Mouse (Mus musculus) frontal cortex, adult (tissue): ENCODE measurements at regions not wholly inside any gene's neighbourhood (a gene's known extent, or its start where the extent isn't known, plus 50 kb on each side); places are given as distances from the start of the nearest gene placed in this dataset.

Source experiments
- ATAC-seq: cut with Nextera tagmentation; 2 replicates; pipeline ENCODE4 v1.9.2; 2017; ENCODE audit warnings: mild to moderate bottlenecking, moderate library complexity, mixed read lengths; ENCODE audit not compliant: low TSS enrichment

DNA sequence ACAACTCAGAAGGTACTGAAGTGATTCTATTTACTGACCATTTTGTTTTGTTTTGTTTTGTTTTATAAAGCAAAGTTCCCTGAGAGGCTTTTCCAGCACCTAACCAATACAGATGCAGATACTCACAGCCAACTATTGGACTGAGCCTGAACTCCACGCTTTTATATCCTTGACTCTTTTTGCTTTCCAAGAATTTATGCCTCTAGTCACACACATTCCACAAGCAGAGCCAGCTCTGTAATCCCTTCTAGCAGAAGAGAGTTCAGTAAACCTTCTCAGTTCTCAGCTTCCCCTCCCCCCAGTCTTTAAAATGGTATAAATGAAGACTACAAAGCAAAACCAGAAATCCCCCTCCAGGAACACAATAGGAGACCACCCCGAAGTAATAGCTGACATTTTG lies 269.0 kb upstream of the 1700003H04Rik start:
- no peak for ATAC-seq

DNA sequence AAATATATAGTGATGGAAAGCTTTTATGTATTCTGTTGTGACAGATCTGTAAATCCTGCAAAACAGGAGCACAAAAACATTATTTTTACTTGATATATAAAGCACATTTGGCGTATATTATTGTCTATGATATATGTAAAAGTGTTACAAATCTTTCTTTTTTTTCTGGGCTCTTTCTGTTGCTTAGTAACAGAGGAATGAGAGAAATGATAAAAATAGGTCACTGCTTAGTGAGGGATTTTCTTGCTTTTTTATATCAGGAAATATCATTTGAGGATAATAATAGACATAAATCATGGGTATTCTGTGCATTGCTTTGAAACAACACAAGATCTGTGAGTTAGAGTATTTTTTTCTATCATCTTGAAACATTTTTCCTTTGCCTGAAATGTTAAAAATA lies 239.7 kb upstream of the 1700003H04Rik start:
- ATAC-seq = peak; percentile 73

DNA sequence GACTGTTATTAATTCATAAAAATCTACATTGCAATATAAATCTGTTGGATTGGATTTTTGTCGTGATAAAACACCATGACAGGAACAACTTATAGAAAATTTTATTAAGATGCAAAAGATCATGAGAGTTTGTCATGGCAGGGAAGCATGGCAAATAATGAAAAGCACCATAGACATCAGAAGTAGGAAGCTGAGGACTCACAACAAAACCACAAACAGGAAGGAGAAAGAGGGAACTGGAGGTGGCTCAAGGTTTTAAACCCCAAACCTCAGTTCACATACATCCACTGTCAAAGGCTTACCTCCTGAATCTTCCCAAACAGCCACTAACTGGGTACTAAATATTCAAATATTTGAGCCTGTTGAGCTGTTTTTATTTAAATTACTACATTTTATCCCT lies 226.0 kb upstream of the 1700003H04Rik start:
- no peak for ATAC-seq

DNA sequence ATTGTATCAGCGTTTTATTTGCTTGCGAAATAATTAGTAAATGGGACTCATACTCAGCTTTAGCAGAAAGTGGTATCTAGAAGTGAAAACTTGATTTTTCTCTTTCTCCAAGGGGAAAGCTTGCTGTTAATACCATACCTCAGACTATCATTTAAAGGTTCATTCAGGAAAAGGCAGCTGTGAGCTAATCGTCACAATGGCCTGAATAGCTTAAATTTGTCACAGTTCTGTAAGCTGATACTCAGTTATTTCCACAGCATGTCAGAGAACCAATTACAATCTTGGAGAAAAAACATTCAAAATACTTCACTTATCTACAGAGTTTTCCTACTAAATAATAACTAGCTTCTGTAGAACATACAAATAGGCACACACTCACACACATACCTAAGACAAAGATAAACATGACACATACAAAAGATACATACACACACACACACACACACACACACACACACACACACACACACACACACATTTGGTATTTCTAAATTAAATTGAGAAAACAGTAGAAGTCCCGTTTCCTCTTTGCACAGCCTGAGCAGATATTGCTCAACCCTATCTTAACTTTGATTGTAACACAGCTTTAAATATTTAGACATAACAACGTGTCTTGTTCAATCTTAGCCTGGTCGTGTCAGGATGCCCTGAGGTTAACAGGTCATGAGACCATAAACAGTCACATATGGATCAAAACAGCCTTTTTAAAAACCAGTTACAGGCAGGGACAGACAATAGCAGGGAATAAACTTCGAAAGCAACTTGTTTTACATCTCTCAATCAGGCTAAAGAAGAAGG lies 208.5 kb upstream of the 1700003H04Rik start:
- no peak for ATAC-seq

DNA sequence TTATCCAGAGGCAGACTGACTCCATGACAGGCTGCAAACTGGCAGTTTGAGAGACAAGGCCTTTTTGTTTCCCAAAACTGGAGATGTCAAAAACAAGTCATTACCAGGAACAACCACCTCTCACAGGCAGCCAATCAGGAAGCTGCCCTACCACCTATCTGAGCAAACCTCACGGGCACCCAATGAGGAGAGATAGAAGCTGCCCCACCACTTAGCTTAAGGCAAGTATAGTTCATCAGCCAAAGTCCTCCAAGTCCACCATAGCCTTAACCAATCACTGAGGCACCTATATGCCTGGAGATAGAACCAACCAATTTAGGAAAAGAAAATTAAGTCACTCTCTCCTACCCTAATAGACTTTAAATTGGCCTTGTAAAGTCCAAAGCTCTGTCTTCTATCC lies 207.3 kb upstream of the 1700003H04Rik start:
- ATAC-seq = no peak

DNA sequence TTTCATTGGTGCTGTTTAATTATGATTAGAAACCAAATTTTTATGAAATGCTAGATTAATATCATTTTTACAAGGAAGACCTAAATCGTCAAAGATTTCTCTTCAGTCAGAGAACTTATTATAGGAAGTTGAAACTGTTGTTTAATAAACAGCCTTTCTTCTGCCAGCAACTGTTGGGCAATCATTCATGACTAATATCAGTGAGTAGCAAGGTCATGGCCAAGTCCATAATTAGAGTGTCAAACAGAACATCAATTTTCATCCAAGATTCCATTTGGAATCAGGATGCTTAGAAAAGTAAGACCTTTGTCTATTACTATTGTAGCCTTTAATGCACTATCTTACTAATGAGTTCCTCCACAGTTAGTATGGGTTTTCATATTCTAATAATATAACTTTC lies 189.4 kb upstream of the 1700003H04Rik start:
- no peak for ATAC-seq

DNA sequence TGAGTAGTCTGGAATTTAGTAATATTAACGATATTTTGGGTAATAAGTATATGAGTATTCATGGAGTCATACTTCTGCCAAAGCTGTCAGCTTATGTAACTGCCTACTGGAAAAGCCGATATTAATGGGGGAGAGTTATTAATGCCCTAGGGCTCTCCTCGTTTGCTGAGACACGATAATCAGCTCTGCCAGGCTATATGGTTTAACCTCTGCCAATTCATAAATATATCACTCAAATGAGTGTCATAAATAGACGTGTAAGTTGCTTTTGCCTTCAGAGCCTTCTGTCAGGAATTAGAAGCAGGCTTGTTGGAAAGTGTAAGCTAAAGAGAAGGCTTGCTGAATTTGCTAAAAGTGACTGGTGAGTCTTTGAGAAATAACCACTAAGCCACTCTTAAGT lies 188.4 kb upstream of the 1700003H04Rik start:
- no peak for ATAC-seq

DNA sequence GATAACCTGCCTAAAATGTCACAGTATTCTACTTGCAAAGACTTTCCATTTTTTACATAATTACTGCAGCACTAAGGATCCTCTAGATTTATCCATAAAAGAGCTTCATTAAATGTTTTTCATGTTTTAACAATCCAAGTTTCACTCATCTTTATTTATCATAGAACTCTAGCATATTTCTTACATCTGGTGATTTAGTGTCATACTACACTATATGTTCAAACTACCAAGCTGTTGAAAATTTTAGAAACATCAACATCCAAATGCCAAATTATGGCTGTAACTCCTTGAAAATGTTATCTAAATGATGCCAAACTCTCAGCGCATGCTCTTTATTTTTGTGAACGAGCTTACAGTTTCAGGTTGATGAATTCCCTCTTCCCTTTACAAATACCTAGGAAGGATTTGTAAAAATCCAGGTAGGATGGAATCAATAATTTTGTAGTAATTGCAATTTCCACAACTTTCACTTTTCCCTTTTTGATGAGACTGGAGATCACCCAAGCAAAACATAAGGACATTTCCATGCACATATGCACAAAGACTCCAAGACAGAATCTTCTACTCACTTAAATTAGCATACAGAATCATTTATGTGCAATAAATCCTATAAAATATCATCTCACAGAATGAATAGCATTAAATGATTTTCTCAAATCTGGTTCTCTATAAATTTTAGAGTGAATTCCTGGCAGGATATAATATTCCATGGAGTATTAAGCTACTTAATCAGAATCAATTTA lies 175.0 kb upstream of the 1700003H04Rik start:
- no peak for ATAC-seq

DNA sequence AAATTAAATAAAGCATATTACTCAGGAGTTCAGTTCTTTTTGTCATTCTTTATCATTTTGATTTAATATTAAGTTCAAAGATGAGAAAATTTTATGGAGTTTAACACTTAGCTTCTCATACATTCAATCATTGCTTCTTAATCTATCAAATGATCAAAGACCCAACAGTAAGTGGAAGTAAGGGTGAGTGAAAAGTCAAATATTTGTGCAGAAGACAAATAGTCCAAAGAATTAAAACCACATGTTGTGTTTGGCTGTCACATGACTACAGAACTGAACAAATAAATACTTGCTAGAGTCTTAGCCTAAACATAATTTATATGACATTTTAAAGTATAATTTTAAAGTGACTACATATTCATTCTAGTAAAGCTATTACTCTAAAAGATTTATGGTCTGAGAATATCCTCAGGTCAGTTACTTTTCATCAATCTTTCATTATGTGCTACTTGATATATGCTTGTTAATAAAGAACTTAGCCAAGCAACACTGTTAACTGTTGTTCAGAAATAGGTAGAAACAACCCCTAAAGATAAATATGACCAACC lies 171.7 kb upstream of the 1700003H04Rik start:
- no peak for ATAC-seq

DNA sequence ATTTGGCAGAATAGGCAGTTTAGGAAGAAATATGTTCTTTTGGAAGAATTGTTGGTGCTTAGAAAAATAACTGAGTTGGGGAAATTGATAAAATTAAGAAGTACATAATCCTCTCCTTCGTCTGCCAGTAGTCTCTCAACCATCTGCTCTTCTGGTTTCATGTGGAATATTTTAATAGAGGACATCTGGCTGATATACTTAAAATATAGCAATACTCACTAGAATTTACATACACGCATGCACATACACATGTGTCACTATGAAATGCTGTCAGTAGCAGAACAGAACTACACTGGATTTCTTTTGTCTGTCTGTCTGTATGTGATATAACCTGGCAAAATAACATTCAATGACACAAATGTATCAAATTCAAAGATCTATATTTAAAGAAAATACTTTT lies 168.4 kb upstream of the 1700003H04Rik start:
- ATAC-seq = no peak

DNA sequence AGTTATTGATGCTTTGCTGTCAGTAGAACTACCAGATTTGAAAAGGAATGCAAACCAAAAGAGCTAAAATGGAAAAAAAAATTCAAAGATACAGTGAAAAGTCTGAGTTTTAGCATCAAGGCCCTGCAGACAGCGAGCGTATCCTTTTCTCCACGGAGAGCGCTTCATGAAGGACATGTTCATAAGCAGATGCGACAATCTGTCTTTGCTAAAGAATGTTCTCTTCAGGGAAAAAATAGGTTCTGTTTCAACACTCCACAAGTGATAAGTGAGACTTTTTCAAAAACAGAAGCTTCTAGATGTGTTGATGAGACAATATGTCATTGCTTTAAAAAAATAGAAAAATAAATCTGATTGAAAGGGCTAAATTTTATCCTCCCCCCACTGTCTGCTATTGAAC lies 147.4 kb upstream of the 1700003H04Rik start:
- peak; percentile 97 for ATAC-seq

DNA sequence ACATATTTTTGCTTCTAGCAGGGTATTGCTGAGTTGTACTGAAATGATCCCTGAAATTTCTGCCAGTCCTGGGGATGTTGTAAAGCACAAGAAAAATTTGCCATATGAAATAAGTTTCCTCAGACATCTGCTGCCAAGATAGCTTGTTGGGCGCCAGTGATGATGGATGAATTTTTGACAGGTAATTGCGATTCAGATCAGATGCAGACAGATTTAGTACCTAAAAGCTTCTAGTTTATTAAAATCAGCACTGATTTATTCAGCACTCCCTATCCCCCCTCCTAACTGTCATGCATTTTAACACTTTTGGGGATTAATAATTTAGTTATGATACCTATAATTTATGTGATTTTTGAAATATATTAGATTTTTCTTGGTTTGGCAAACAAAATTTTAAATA lies 131.3 kb upstream of the 1700003H04Rik start:
- ATAC-seq = no peak

DNA sequence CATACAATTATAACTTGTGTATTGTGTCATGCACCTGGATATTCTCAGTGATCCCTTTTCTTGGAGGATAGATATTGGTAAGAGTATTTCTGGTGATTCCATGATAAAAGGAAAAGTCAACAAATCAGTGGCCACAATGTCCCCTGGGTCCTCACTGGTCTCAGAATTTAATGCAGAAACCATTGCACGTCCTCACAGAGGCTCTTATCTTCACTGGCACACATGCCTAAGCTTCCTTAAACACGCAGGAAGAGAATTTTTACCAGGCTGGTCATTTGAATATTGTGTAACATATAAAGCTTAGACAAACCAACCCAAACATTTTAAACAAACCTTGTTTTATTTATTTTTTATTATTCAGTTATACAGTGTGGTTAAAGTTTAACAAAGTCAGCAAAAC lies 92.7 kb upstream of the 1700003H04Rik start:
- no peak for ATAC-seq

DNA sequence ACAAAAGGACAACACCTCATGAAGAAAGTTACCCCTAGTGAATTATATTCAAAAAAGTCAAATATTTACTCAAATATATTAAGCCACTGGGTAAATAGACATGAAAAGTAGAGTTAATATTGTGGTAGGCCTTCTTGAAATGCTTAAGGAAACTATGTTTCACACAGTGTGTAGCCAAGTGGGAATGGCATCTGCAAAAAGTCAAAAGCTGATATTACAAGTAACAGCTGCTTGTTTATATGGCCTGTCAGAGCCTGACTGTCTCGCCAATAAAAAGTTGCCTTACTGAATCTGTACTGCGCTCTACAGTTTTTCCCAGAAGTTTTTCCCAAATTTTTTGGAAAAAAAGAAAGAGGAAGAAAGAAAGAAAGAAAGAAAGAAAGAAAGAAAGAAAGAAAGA lies 77.3 kb upstream of the 1700003H04Rik start:
- no peak for ATAC-seq

DNA sequence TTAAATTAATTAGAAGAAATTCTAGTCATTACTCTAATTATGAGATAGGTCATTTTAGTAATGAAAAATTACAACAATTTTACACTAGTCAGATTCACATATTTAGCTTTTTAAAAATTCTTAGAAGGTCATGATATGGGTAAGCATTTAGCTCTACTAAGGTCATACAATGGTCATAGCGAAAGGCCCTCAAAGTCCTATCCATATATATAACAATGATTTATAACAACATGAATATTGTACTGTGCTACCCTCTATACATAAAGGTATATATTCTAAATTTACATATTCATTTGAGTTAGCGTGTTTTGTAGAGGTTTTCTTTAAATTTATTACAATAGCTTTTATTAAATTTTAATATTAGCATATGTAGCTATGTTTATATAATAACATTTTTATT lies 52.5 kb upstream of the 1700003H04Rik start:
- ATAC-seq = no peak
